Mouse (Mus musculus) testis, adult 10 weeks (tissue): Measurements from ENCODE around the gene Mrps18c. TPM values are rescaled to one million over a fixed set of nuclear protein-coding genes. Genes with fewer than 3 reads are reported as not detected.

Source experiments
- polyA plus RNA-seq: library from polyadenylated mRNA; stranded (reverse); fragments of 350-450 nt; fragmentation: Illumina TruSeq; extraction: RNeasy Lipid Tissue Mini Kit (QIAGEN cat#74804); gene quantifications from one replicate; pipeline ENCODE4 v1.2.3, GENCODE M21; 2014; ENCODE audit warnings: low read depth, low replicate concordance

Gene Mrps18c
- 83.7 TPM for polyA plus RNA-seq

GRCm38 (mm10) chr5:100798165-100798860 is at the start of gene Mrps18c, which contains the start of gene Helq:
Gene Mrps18c, plus strand, starts transcription at chr5:100798627.
Gene Helq, minus strand, starts transcription at chr5:100798598.

GRCm38 (mm10) chr5:100820483-100821184 is 22.2 kb downstream of the Mrps18c start, which contains the start of gene Abraxas1:
Gene Abraxas1, minus strand, starts transcription at chr5:100820965.

GRCm38 (mm10) chr5:100845485-100845847 is 47.0 kb downstream of the Mrps18c start, which contains the start of gene Gpat3:
Gene Gpat3, plus strand, starts transcription at chr5:100845713.

Other genes starting within 250 kb of the Mrps18c start
- gene Plac8, start 226.4 kb upstream of the Mrps18c start, polyA plus RNA-seq, result 7.1 TPM
- gene Coq2, start 123.5 kb upstream of the Mrps18c start, polyA plus RNA-seq, result 6.1 TPM
- 5.6 TPM for gene Hpse, start 78.9 kb upstream of the Mrps18c start, polyA plus RNA-seq
- 7.6 TPM for gene Helq, start within 50 bp of the Mrps18c start, polyA plus RNA-seq
- gene Abraxas1, start 22.3 kb downstream of the Mrps18c start, polyA plus RNA-seq, result 36.9 TPM
- 19.6 TPM for gene Gpat3, start 47.1 kb downstream of the Mrps18c start, polyA plus RNA-seq